In genomic region chr17:10037799-10038445, GRCm38 (mm10) we compare ENCODE assay signal across 8 mouse cellular contexts.
A peak's percentile ranks its signal among the peaks of the same experiment; 100 is the strongest.
DNase-seq lines count a peak whose midpoint lies in the region; ATAC-seq and TF ChIP-seq lines count a peak whose summit lies in the region.
"Had no signal": no experiment of that assay in that cellular context is flagged by ENCODE, and none has a peak within 500 bp of the region (broad histone marks: within the 10 kb centered on the region; RNA-seq: fewer than 3 reads in every experiment).

No protein-coding gene starts in this region.

- intact Hi-C loops in heart, postnatal 25 days (cut with DNase I): loop anchor here (1.0 to 5.0 kb wide), 6 partner anchors 56 to 281 kb away; no protein-coding TSS in a partner anchor

- peak overlapping the region; percentile 41; the same call in 1 of the 2 replicates for H3K27ac ChIP-seq in hindbrain, embryonic 10.5 days
- H3K27ac ChIP-seq in hindbrain, postnatal 0 days: no peak overlapping the region
- H3K27ac ChIP-seq: liver, embryonic 14.5 days had no signal

- WGBS in hindbrain, embryonic 10.5 days: 56% methylated on average over 14 of the region's 14 CpGs
- 48% methylated on average over 14 of the region's 14 CpGs for WGBS in hindbrain, postnatal 0 days

- H3K4me3 ChIP-seq in hindbrain, embryonic 10.5 days: no peak overlapping the region
- H3K4me3 ChIP-seq in hindbrain, postnatal 0 days (ENCODE audit: low read length): no peak overlapping the region

- H3K27me3 ChIP-seq in hindbrain, embryonic 10.5 days (ENCODE audit: insufficient read depth, poor library complexity, severe bottlenecking): no peaks in the 10 kb centered on the region
- no peaks in the 10 kb centered on the region for H3K27me3 ChIP-seq in hindbrain, postnatal 0 days (ENCODE audit: insufficient read depth, low read length)

- no peak overlapping the region for H3K9ac ChIP-seq in hindbrain, postnatal 0 days (replicated peaks; ENCODE audit: low read length)
- H3K9ac ChIP-seq: liver, embryonic 14.5 days had no signal

- H3K4me1 ChIP-seq in hindbrain, embryonic 10.5 days (replicated peaks): peaks cover 16% of the 10 kb centered on the region
- no peaks in the 10 kb centered on the region for H3K4me1 ChIP-seq in hindbrain, postnatal 0 days (ENCODE audit: insufficient read depth, low read length)

- no peaks in the 10 kb centered on the region for H3K9me3 ChIP-seq in hindbrain, embryonic 10.5 days
- no peaks in the 10 kb centered on the region for H3K9me3 ChIP-seq in hindbrain, postnatal 0 days (ENCODE audit: low read length)

- no peaks in the 10 kb centered on the region for H3K36me3 ChIP-seq in hindbrain, embryonic 10.5 days
- no peaks in the 10 kb centered on the region for H3K36me3 ChIP-seq in hindbrain, postnatal 0 days (ENCODE audit: insufficient read depth, low read length)

- TF ChIP-seq CTCF in hindbrain, postnatal 0 days (IDR thresholded peaks at IDR 0.05; ENCODE audit: low read depth): no peak

- ATAC-seq in hindbrain, postnatal 0 days: no peak

- DNase-seq in hindbrain, embryonic 10.5 days (ENCODE audit: low spot score): no peak
- DNase-seq in hindbrain, postnatal 0 days (ENCODE audit: low spot score): no peak
- peak; percentile 65 to 82 for DNase-seq in heart, adult 9 months (ENCODE audit: low spot score in 2 of 2)
- DNase-seq in heart, postnatal 25 days (ENCODE audit: low spot score): peak; percentile 31
- peak; percentile 59 for DNase-seq in lung, postnatal 14 days
- DNase-seq in frontal cortex, postnatal 36 days (ENCODE audit: low spot score in 2 of 2): no peak
- no peak for DNase-seq in cerebellum, adult 11 months

- H3K4me2 ChIP-seq in hindbrain, postnatal 0 days (ENCODE audit: low read depth, low read length): no peak overlapping the region

Comparison
In these comparisons a context has a peak if more than half of its experiments do, and no peak if none do; other contexts are left out.
1. DNase-seq: peak in heart, adult 9 months (2 of 2), heart, postnatal 25 days (single experiment) and lung, postnatal 14 days (single experiment); none in hindbrain, embryonic 10.5 days (single experiment), hindbrain, postnatal 0 days (single experiment), frontal cortex, postnatal 36 days (0 of 2) and cerebellum, adult 11 months (single experiment).